Mouse (Mus musculus) liver, postnatal 0 days (tissue): Measurements from ENCODE around the gene Olfr1211. TPM values are rescaled to one million over a fixed set of nuclear protein-coding genes. Genes with fewer than 3 reads are reported as not detected.

Source experiments
- ATAC-seq: fragments of 200-750 bp; cut with Nextera tagmentation; 2 replicates; pipeline ENCODE4 v1.8.0; 2017; ENCODE audit warnings: mild to moderate bottlenecking, moderate library complexity
- DNase-seq: peaks from one replicate; pipeline ENCODE4 v3.0.0-alpha.2; 2016
- H3K27ac ChIP-seq: fragments of 300-500 bp; sonication (generic); 2 replicates; pipeline ENCODE4 v1.5.1; 2014; ENCODE audit warnings: antibody characterized with exemption, moderate library complexity, mild to moderate bottlenecking, low read depth
- H3K27me3 ChIP-seq: fragments of 300-500 bp; sonication (generic); 2 replicates; pipeline ENCODE4 v1.6.1; 2014; ENCODE audit warnings: low read length, control low read depth, mixed read lengths; ENCODE audit not compliant: insufficient read depth
- H3K36me3 ChIP-seq: fragments of 300-500 bp; sonication (generic); replicated peaks from 2 replicates; pipeline ENCODE4 v1.6.1; 2014; ENCODE audit warnings: mild to moderate bottlenecking, control low read depth, low read length, moderate library complexity, mixed read lengths; ENCODE audit not compliant: insufficient read depth
- H3K4me1 ChIP-seq: fragments of 300-500 bp; sonication (generic); 2 replicates; pipeline ENCODE4 v1.6.1; 2014; ENCODE audit warnings: antibody characterized with exemption, mild to moderate bottlenecking, control low read depth; ENCODE audit not compliant: insufficient read depth
- H3K4me2 ChIP-seq: fragments of 300-500 bp; sonication (generic); 2 replicates; pipeline ENCODE4 v1.6.1; 2014; ENCODE audit warnings: low read depth, mild to moderate bottlenecking, low read length, moderate library complexity, mixed read lengths
- H3K4me3 ChIP-seq: fragments of 300-500 bp; sonication (generic); 2 replicates; pipeline ENCODE4 v1.5.1; 2014; ENCODE audit warnings: low read depth, low read length
- H3K9ac ChIP-seq: fragments of 300-500 bp; sonication (generic); replicated peaks from 2 replicates; pipeline ENCODE4 v1.6.1; 2014; ENCODE audit warnings: mild to moderate bottlenecking, moderate library complexity
- H3K9me3 ChIP-seq: fragments of 300-500 bp; sonication (generic); 2 replicates; pipeline ENCODE4 v1.6.1; 2016; ENCODE audit warnings: mild to moderate bottlenecking, control low read depth, low read length, mixed read lengths
- CTCF ChIP-seq: sonication (generic); IDR thresholded peaks from 2 replicates; pipeline ENCODE4 v1.5.1; 2016; ENCODE audit warnings: antibody characterized with exemption, low read depth
- EP300 ChIP-seq: IDR thresholded peaks from 2 replicates; pipeline ENCODE4 v1.6.1; 2016; ENCODE audit warnings: antibody characterized with exemption, low read depth, mild to moderate bottlenecking
- WGBS: fragments of 180-500 bp; shearing (Covaris S2); extraction: QIAGEN DNeasy Blood & Tissue Kit; methylation state at CpG from one replicate; pipeline ENCODE4 v1.1.7; 2014; ENCODE audit not compliant: insufficient replicate concordance; 5-methylcytosine and 5-hydroxymethylcytosine counted together
- polyA plus RNA-seq: library from polyadenylated mRNA; unstranded; fragments of >200 nt; fragmentation: Nextera tagmentation; extraction: Ambion mirVana; gene quantifications from 2 replicates; pipeline ENCODE4 v1.2.1, GENCODE M21; 2015

Olfr1211 gene
- not detected in 2 replicates for polyA plus RNA-seq

DNA sequence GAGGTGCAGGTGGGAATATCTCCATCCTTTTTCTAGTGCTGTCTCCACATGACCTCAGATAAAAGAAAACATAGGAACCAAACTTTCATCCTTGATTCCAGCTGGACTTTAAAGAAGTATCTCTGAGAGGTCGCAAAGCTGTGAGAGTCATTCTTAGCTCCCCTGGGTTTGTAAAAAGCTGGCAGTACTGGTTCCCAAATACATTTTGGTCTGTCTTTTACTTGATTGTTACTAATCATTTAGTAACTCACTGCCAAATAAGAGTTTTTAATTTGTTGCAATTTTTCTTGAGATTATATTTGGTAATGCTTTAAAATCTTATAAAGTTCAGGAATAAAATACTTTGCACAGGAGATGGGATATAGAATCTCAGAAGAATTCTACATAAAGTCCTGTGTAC is at the start of gene Olfr1211:
Gene Olfr1211, minus strand, starts transcription at position 101 of the 400 bp plus-strand sequence.
- no peak within 1 kb of the TSS for H3K9ac ChIP-seq
- H3K4me1 ChIP-seq, result no peaks in the 10 kb centered on the region
- H3K27me3 ChIP-seq, result no peaks in the 10 kb centered on the region
- no peak within 1 kb of the TSS for H3K4me3 ChIP-seq
- 86% methylated on average over 1 of the region's 1 CpGs for WGBS
- H3K9me3 ChIP-seq, result no peaks in the 10 kb centered on the region
- H3K36me3 ChIP-seq, result no peaks in the 10 kb centered on the region
- ATAC-seq (no peak), DNase-seq (no peak)
- no peak within 1 kb of the TSS for H3K27ac ChIP-seq
- no peak within 1 kb of the TSS for H3K4me2 ChIP-seq
- TF ChIP-seq CTCF (no peak), EP300 (no peak)

DNA sequence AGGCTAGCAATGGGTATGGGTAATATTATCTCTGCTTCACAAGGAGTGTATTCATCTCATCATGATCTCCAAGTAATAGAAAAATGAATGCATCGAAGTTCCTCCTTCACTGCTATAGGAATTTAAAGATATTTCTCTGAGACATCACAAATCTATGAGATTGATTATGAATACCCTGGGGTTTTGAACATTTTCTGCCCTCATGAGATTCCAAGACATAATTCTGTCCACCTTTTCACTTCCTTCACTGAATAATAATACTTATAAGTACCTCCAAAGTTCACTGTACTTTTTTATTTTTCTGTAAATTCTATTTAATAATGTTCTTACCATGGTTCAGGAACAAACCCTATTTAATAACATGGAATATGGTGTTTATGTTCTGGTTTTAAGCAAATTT is 42.3 kb upstream of the Olfr1211 start, which contains the start of gene Gm13762:
Gene Gm13762, minus strand, starts transcription at position 101 of the 400 bp plus-strand sequence.
- DNase-seq, result no peak
- Histone ChIP-seq H3K4me2 (no peak within 1 kb of the TSS), H3K9ac (no peak within 1 kb of the TSS), H3K9me3 (no peaks in the 10 kb centered on the region), H3K4me3 (no peak within 1 kb of the TSS), H3K27ac (no peak within 1 kb of the TSS), H3K27me3 (no peaks in the 10 kb centered on the region), H3K4me1 (no peaks in the 10 kb centered on the region), H3K36me3 (no peaks in the 10 kb centered on the region)
- ATAC-seq, result no peak
- 67% methylated on average over 1 of the region's 1 CpGs for WGBS
- TF ChIP-seq EP300, result no peak
- no peak for TF ChIP-seq CTCF

DNA sequence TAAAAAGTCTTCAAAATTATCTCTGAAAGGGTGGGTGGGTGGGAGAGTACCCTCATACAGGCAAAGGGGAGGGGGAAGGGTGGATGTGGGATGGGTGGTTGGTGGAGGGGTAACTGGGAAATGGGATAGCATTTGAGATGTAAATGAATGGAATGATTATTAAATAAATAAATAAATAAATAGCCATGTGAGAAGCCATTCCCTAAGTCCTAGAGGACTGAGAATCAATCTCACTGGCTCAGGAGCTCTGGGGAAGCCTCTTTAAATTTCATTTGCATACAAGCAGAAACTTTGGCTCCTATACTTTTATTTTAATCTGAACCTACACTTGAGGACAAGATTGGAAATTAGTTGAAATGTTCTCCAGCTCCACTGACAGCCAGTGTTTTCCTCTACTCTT is 15.8 kb upstream of the Olfr1211 start, which contains the start of gene Olfr1212:
Gene Olfr1212, plus strand, starts transcription at position 301 of the 400 bp plus-strand sequence.
- no peak within 1 kb of the TSS for H3K27ac ChIP-seq
- H3K9me3 ChIP-seq, result no peaks in the 10 kb centered on the region
- H3K4me1 ChIP-seq, result no peaks in the 10 kb centered on the region
- no peak within 1 kb of the TSS for H3K9ac ChIP-seq
- H3K36me3 ChIP-seq, result no peaks in the 10 kb centered on the region
- H3K4me2 ChIP-seq, result no peak within 1 kb of the TSS
- no peak within 1 kb of the TSS for H3K4me3 ChIP-seq
- no peak for DNase-seq
- no peak for ATAC-seq
- TF ChIP-seq EP300 (no peak), CTCF (no peak)
- H3K27me3 ChIP-seq, result no peaks in the 10 kb centered on the region

DNA sequence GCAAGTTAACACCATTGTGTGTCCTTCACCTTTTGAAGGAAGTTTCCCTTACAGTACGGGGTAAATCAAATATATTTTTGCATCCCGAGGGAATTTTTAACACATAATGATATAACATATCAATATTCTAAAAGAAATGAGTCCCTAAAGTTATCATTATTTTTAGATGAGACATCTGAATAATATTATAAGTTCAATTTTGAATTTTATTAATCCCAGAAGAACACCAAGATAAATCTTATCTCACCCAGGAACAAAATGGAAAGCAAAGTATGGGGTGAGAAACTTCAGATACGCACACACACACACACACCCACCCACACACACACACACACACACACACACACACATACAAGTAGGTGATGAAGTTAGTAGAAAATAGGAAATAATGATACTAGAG is 22.9 kb downstream of the Olfr1211 start, which contains the start of gene Olfr1209:
Gene Olfr1209, minus strand, starts transcription at position 101 of the 400 bp plus-strand sequence.
- ATAC-seq (no peak), DNase-seq (no peak)
- no peak within 1 kb of the TSS for H3K4me3 ChIP-seq
- H3K4me2 ChIP-seq, result no peak within 1 kb of the TSS
- H3K9ac ChIP-seq, result no peak within 1 kb of the TSS
- no peak for TF ChIP-seq EP300
- no peak for TF ChIP-seq CTCF
- no peaks in the 10 kb centered on the region for H3K9me3 ChIP-seq
- no peaks in the 10 kb centered on the region for H3K27me3 ChIP-seq
- WGBS, result 74% methylated on average over 3 of the region's 3 CpGs
- no peaks in the 10 kb centered on the region for H3K36me3 ChIP-seq
- no peak within 1 kb of the TSS for H3K27ac ChIP-seq
- no peaks in the 10 kb centered on the region for H3K4me1 ChIP-seq

DNA sequence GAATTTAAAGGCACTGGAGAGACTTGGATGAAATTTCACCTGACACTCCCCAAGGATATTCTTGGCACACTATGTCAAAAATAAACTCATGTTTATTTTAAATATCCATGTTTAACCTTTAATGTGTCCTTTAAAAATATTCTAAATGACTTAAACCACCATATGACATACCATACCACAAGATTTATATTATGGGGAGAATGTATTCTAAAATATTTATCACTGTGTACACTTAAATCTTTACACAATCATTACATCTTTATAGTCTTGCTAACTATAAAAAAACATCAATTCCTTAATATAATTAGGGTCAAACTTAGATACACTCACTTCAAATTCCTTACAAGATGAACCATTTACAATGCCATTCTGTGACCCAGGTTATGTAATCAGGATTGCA is 35.7 kb downstream of the Olfr1211 start, which contains the start of gene Olfr1208:
Gene Olfr1208, minus strand, starts transcription at position 101 of the 400 bp plus-strand sequence.
- Histone ChIP-seq H3K27me3 (no peaks in the 10 kb centered on the region), H3K4me3 (no peak within 1 kb of the TSS), H3K9me3 (no peaks in the 10 kb centered on the region), H3K9ac (no peak within 1 kb of the TSS), H3K27ac (no peak within 1 kb of the TSS), H3K4me1 (no peaks in the 10 kb centered on the region), H3K36me3 (no peaks in the 10 kb centered on the region), H3K4me2 (no peak within 1 kb of the TSS)
- DNase-seq (no peak), ATAC-seq (no peak)
- TF ChIP-seq EP300 (no peak), CTCF (no peak)

Other genes starting within 250 kb of the Olfr1211 start
- gene Olfr1195, start 248.9 kb downstream of the Olfr1211 start, polyA plus RNA-seq, result not detected in 2 replicates
- gene Olfr1196, start 233.5 kb downstream of the Olfr1211 start, polyA plus RNA-seq, result not detected in 2 replicates
- not detected in 2 replicates for gene Olfr1197, start 205.7 kb downstream of the Olfr1211 start, polyA plus RNA-seq
- not detected in 2 replicates for gene Olfr1198, start 186.7 kb downstream of the Olfr1211 start, polyA plus RNA-seq
- not detected in 2 replicates for gene Olfr1199, start 177.6 kb downstream of the Olfr1211 start, polyA plus RNA-seq
- not detected in 2 replicates for gene Olfr1200, start 167.6 kb downstream of the Olfr1211 start, polyA plus RNA-seq
- not detected in 2 replicates for gene Olfr1201, start 145.1 kb downstream of the Olfr1211 start, polyA plus RNA-seq
- gene Olfr1202, start 123.6 kb downstream of the Olfr1211 start, polyA plus RNA-seq, result not detected in 2 replicates
- not detected in 2 replicates for gene Olfr1205, start 108.4 kb downstream of the Olfr1211 start, polyA plus RNA-seq
- not detected in 2 replicates for gene Olfr1204, start 88.8 kb downstream of the Olfr1211 start, polyA plus RNA-seq
- not detected in 2 replicates for gene Olfr1206, start 74.9 kb downstream of the Olfr1211 start, polyA plus RNA-seq
- gene Olfr1208, start 35.8 kb downstream of the Olfr1211 start, polyA plus RNA-seq, result not detected in 2 replicates
- not detected in 2 replicates for gene Olfr1209, start 23.0 kb downstream of the Olfr1211 start, polyA plus RNA-seq
- not detected in 2 replicates for gene Olfr1212, start 15.9 kb upstream of the Olfr1211 start, polyA plus RNA-seq
- not detected in 2 replicates for gene Gm13762, start 42.2 kb upstream of the Olfr1211 start, polyA plus RNA-seq
- not detected in 2 replicates for gene Olfr1214, start 54.5 kb upstream of the Olfr1211 start, polyA plus RNA-seq
- not detected in 2 replicates for gene Olfr1215, start 68.9 kb upstream of the Olfr1211 start, polyA plus RNA-seq
- gene Olfr1216, start 80.2 kb upstream of the Olfr1211 start, polyA plus RNA-seq, result not detected in 2 replicates
- not detected in 2 replicates for gene Olfr1217, start 94.0 kb upstream of the Olfr1211 start, polyA plus RNA-seq
- not detected in 2 replicates for gene Olfr1218, start 123.1 kb upstream of the Olfr1211 start, polyA plus RNA-seq
- gene Olfr1219, start 145.4 kb upstream of the Olfr1211 start, polyA plus RNA-seq, result not detected in 2 replicates
- not detected in 2 replicates for gene Olfr1220, start 168.7 kb upstream of the Olfr1211 start, polyA plus RNA-seq
- gene Olfr1221, start 179.2 kb upstream of the Olfr1211 start, polyA plus RNA-seq, result not detected in 2 replicates
- gene Olfr1222, start 194.9 kb upstream of the Olfr1211 start, polyA plus RNA-seq, result not detected in 2 replicates
- not detected in 2 replicates for gene Olfr1223, start 213.4 kb upstream of the Olfr1211 start, polyA plus RNA-seq
- not detected in 2 replicates for gene Olfr1224-ps1, start 226.0 kb upstream of the Olfr1211 start, polyA plus RNA-seq
- not detected in 2 replicates for gene Olfr1225, start 236.6 kb upstream of the Olfr1211 start, polyA plus RNA-seq